Mouse (Mus musculus): ENCODE results near the gene Arhgap30. TPM values are rescaled to one million over a fixed set of nuclear protein-coding genes. Genes with fewer than 3 reads are reported as not detected.
A peak's percentile ranks its signal among the peaks of the same experiment; 100 is the strongest.

Arhgap30 gene
- polyA plus RNA-seq, 1 experiment, result 12.3 TPM

DNA sequence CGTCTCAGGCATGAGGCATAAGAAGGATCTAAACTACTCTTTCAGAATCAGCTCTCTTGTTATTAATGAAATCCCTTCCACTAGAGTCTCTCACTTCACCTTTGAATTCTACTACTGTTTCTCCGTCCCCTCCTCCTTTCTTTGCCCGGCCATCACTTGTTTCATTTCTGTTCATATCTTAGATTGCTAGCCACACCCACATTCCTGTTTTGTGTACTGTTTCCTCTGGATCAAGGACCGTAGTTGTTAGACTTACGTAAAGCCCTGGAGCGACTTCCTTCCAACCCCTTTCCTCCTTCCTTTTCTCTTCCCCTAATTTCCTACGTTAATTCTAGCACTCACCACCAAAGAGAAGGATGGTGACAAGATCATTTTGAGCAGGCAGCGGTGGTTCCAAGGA, 50.3 kb downstream of the Arhgap30 start:
- H3K4me1 ChIP-seq, result peaks cover 78% of the 10 kb centered on the region
- H3K4me3 ChIP-seq (replicated peaks), result peak overlapping the region; percentile 97
- no peak for TF ChIP-seq FLI1 (IDR thresholded peaks at IDR 0.05; ENCODE audit: low read length)
- no peaks in the 10 kb centered on the region for H3K27me3 ChIP-seq (replicated peaks)
- H3K36me3 ChIP-seq (replicated peaks; ENCODE audit: low read length), result peaks cover 15% of the 10 kb centered on the region
- H3K9me3 ChIP-seq, result peaks cover 5% of the 10 kb centered on the region

DNA sequence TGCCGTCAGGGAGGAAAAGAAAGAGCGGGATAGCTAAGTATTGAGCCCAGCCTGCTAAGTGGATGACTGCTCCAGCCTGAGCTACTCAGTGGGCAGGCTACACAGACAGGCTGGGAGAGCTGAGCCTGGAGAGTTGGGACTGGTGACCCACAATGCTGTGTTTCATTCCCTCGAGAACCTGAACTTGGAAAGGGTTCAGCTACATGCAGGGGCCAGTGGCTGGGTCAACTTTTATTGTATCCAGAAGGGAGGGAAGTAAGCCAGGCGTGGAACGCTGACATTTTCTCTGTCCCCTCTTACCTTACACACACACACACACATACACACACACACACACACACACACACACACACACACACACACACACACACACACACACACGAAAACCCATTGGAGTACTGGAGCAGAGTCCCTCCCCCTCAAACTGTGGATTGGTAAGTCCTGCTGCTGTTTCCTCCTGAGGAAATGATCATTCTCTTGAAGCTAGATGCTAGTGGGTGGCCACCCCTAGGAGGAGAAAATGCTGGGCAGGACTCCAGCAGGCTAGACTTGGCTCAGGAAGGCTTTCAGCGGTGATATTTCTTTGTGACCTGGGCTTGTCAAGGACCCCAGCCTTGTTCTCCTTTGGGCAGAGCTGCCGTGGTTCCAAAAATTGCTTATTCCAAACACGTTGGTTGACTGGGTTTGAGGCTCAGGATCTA, 51.4 kb downstream of the Arhgap30 start:
- no peak for TF ChIP-seq GATA1 (IDR thresholded peaks at IDR 0.05; ENCODE audit: borderline replicate concordance, low read length)
- TF ChIP-seq FLI1 (IDR thresholded peaks at IDR 0.05; ENCODE audit: low read length), result no peak
- Histone ChIP-seq H3K4me3 (replicated peaks) (peak overlapping the region; percentile 97), H3K27me3 (replicated peaks) (no peaks in the 10 kb centered on the region), H3K9me3 (peaks cover 5% of the 10 kb centered on the region), H3K36me3 (replicated peaks; ENCODE audit: low read length) (peaks cover 24% of the 10 kb centered on the region), H3K4me1 (peaks cover 76% of the 10 kb centered on the region)

DNA sequence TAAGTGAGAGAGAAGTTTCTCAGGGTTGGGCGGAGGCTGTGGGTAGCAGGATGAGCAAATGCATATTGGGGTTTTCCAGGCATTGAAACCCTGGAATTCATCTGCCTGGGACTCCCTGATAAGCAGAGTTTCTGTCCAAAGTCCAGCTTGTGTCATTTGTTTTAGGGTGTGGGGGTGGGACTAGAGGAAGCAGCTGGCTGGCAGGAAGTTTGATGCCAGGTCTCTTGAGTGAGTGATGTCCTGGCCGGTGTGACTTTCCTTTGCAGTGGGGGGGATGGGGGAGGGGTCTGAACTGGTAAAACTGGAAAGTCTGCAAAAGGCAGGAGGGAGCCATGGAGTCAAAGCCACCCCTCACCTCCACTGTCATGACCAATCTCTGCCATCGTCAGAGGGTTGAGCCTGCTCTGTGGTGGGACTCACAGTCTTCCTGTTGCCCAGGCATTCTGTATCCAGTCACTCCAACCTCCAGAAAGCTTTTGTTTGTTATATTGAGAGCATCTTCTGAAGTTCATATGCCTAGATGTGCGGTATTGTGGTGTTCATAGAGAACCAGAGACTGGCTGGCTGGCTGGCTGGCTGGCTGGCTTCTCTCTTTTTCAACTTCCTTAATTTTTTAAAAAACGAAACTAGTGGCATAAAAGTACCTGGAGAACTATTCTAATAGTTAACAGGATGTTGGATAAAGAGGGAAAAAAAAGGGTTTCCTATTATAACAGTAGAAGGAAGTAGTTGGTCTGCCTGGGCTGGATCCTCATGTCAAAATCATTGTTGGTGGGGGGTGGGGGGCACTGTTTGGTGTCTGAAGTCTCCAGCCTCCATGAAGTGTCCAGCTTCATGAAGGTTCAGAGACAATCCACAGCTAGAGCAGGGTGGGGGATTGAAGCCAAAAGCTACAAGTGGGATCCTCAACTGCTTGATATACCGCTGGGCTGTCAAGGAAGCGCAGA, 53.0 kb downstream of the Arhgap30 start:
- H3K4me1 ChIP-seq, result peaks cover 73% of the 10 kb centered on the region
- TF ChIP-seq FLI1 (IDR thresholded peaks at IDR 0.05; ENCODE audit: low read length) (peak; percentile 29; the same call in 1 of the 2 replicates), GATA1 (IDR thresholded peaks at IDR 0.05; ENCODE audit: borderline replicate concordance, low read length) (no peak; the same call in 2 of the 3 replicates)
- H3K36me3 ChIP-seq (replicated peaks; ENCODE audit: low read length), result peaks cover 40% of the 10 kb centered on the region
- peaks cover 7% of the 10 kb centered on the region for H3K9me3 ChIP-seq
- peak overlapping the region; percentile 97 for H3K4me3 ChIP-seq (replicated peaks)
- no peaks in the 10 kb centered on the region for H3K27me3 ChIP-seq (replicated peaks)

GRCm38 (mm10) chr1:171442413-171442760, 53.6 kb downstream of the Arhgap30 start:
- Histone ChIP-seq H3K9me3 (peaks cover 7% of the 10 kb centered on the region), H3K36me3 (replicated peaks; ENCODE audit: low read length) (peaks cover 40% of the 10 kb centered on the region), H3K27me3 (replicated peaks) (no peaks in the 10 kb centered on the region), H3K4me1 (peaks cover 73% of the 10 kb centered on the region), H3K4me3 (replicated peaks) (peak overlapping the region; percentile 97)
- TF ChIP-seq FLI1 (IDR thresholded peaks at IDR 0.05; ENCODE audit: low read length) (no peak), GATA1 (IDR thresholded peaks at IDR 0.05; ENCODE audit: borderline replicate concordance, low read length) (no peak)

GRCm38 (mm10) chr1:171445050-171445449, 56.3 kb downstream of the Arhgap30 start:
- Histone ChIP-seq H3K36me3 (replicated peaks; ENCODE audit: low read length) (peaks cover 56% of the 10 kb centered on the region), H3K27me3 (replicated peaks) (no peaks in the 10 kb centered on the region), H3K4me3 (replicated peaks) (no peak overlapping the region), H3K4me1 (peaks cover 79% of the 10 kb centered on the region), H3K9me3 (peaks cover 7% of the 10 kb centered on the region)
- TF ChIP-seq FLI1 (IDR thresholded peaks at IDR 0.05; ENCODE audit: low read length), result no peak

DNA sequence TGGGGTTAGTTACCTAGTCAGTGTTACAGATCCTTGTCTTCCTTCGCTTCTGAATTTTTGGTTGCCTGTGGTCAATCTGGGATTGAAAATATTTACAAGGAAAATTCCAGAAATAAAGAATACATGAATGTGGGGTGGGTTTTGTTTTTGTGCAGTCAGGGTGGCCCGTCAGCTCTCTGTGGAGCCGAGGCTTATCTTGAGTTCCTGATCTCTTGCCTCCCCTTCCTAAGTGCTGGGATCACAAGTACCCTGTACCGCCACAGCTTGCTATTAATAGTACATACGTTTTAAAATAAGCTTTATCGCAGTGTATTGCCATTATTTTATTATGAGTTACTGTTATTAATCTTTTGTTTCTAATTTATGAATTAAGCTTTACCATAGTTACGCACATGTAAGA, 58.1 kb downstream of the Arhgap30 start:
- H3K4me3 ChIP-seq (replicated peaks), result no peak overlapping the region
- peaks cover 7% of the 10 kb centered on the region for H3K9me3 ChIP-seq
- TF ChIP-seq FLI1 (IDR thresholded peaks at IDR 0.05; ENCODE audit: low read length), result no peak
- TF ChIP-seq GATA1 (IDR thresholded peaks at IDR 0.05; ENCODE audit: borderline replicate concordance, low read length), result no peak
- H3K36me3 ChIP-seq (replicated peaks; ENCODE audit: low read length), result peaks cover 71% of the 10 kb centered on the region
- H3K4me1 ChIP-seq, result peaks cover 73% of the 10 kb centered on the region
- no peaks in the 10 kb centered on the region for H3K27me3 ChIP-seq (replicated peaks)

- H3K27me3 ChIP-seq (replicated peaks), result no peaks in the 10 kb centered on the region
- peaks cover 7% of the 10 kb centered on the region for H3K9me3 ChIP-seq
- H3K4me1 ChIP-seq, result peaks cover 73% of the 10 kb centered on the region
- TF ChIP-seq FLI1 (IDR thresholded peaks at IDR 0.05; ENCODE audit: low read length) (no peak), GATA1 (IDR thresholded peaks at IDR 0.05; ENCODE audit: borderline replicate concordance, low read length) (no peak)
- H3K36me3 ChIP-seq (replicated peaks; ENCODE audit: low read length), result peaks cover 76% of the 10 kb centered on the region
- peak overlapping the region; percentile 44 for H3K4me3 ChIP-seq (replicated peaks)
These were observed 58.9 kb downstream of the Arhgap30 start for GRCm38 (mm10) chr1:171447692-171448091.

GRCm38 (mm10) chr1:171450062-171450461, 61.3 kb downstream of the Arhgap30 start:
- Histone ChIP-seq H3K4me1 (peaks cover 74% of the 10 kb centered on the region), H3K27me3 (replicated peaks) (no peaks in the 10 kb centered on the region), H3K36me3 (replicated peaks; ENCODE audit: low read length) (peaks cover 74% of the 10 kb centered on the region), H3K9me3 (peaks cover 3% of the 10 kb centered on the region; the same call in 1 of the 2 replicates), H3K4me3 (replicated peaks) (no peak overlapping the region)
- TF ChIP-seq GATA1 (IDR thresholded peaks at IDR 0.05; ENCODE audit: borderline replicate concordance, low read length) (no peak), FLI1 (IDR thresholded peaks at IDR 0.05; ENCODE audit: low read length) (no peak)

DNA sequence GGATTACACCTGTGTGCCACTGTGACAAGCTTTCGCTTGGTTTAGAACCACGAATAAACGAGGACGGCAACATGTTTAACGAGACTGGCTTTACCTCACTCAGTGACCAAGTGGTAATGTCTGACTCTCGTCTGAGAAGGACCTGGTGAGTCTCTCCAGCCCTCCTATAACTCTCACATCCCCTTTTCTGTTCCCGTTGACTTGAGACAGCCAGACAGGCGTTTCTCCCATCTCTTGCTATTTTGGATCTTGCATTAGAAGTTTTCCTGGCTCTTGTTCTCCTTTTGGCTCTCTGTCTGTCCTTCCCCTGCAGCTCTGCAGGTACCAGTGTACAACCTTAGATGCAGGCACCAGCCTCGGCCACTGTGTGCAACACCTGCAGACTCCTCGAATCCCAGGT, 62.2 kb downstream of the Arhgap30 start:
- no peak for TF ChIP-seq GATA1 (IDR thresholded peaks at IDR 0.05; ENCODE audit: borderline replicate concordance, low read length)
- no peak for TF ChIP-seq FLI1 (IDR thresholded peaks at IDR 0.05; ENCODE audit: low read length)
- Histone ChIP-seq H3K27me3 (replicated peaks) (no peaks in the 10 kb centered on the region), H3K9me3 (no peaks in the 10 kb centered on the region), H3K4me3 (replicated peaks) (no peak overlapping the region), H3K36me3 (replicated peaks; ENCODE audit: low read length) (peaks cover 69% of the 10 kb centered on the region), H3K4me1 (peaks cover 71% of the 10 kb centered on the region)

GRCm38 (mm10) chr1:171452522-171452921, 63.8 kb downstream of the Arhgap30 start:
- TF ChIP-seq GATA1 (IDR thresholded peaks at IDR 0.05; ENCODE audit: borderline replicate concordance, low read length) (no peak), FLI1 (IDR thresholded peaks at IDR 0.05; ENCODE audit: low read length) (no peak)
- Histone ChIP-seq H3K27me3 (replicated peaks) (no peaks in the 10 kb centered on the region), H3K9me3 (no peaks in the 10 kb centered on the region), H3K4me3 (replicated peaks) (no peak overlapping the region), H3K36me3 (replicated peaks; ENCODE audit: low read length) (peaks cover 74% of the 10 kb centered on the region), H3K4me1 (peaks cover 67% of the 10 kb centered on the region)

All from megakaryocyte, embryonic 14.5 days (primary cell).